Mouse (Mus musculus): ENCODE data around the gene Peak1. TPM values are rescaled to one million over a fixed set of nuclear protein-coding genes. Genes with fewer than 3 reads are reported as not detected.

Gene Peak1
- polyA plus RNA-seq, 1 experiment from 2014 or later: 7.7 TPM

GRCm38 (mm10) chr9:56415935-56416607 lies 1.8 kb downstream of the Peak1 start:
- no peak for DNase-seq (ENCODE audit: low spot score)

GRCm38 (mm10) chr9:56415393-56415792 lies 2.5 kb downstream of the Peak1 start:
- no peak for DNase-seq (ENCODE audit: low spot score)

- no peak for DNase-seq (ENCODE audit: low spot score)
Measured at GRCm38 (mm10) chr9:56414322-56414721, 3.5 kb downstream of the Peak1 start.

GRCm38 (mm10) chr9:56412716-56413115 lies 5.2 kb downstream of the Peak1 start:
- DNase-seq (ENCODE audit: low spot score): no peak

- no peak for DNase-seq (ENCODE audit: low spot score)
Measured at GRCm38 (mm10) chr9:56409928-56410327, 7.9 kb downstream of the Peak1 start.

- no peak for DNase-seq (ENCODE audit: low spot score)
Measured at GRCm38 (mm10) chr9:56404619-56405018, 13.2 kb downstream of the Peak1 start.

- DNase-seq (ENCODE audit: low spot score): no peak
Measured at GRCm38 (mm10) chr9:56396306-56396705, 21.6 kb downstream of the Peak1 start.

- DNase-seq (ENCODE audit: low spot score): no peak
Measured at GRCm38 (mm10) chr9:56392857-56393256, 25.0 kb downstream of the Peak1 start.

- DNase-seq (ENCODE audit: low spot score): no peak
Measured at GRCm38 (mm10) chr9:56382786-56383185, 35.1 kb downstream of the Peak1 start.

- no peak for DNase-seq (ENCODE audit: low spot score)
Measured at GRCm38 (mm10) chr9:56374401-56374800, 43.5 kb downstream of the Peak1 start.

GRCm38 (mm10) chr9:56370710-56371109 lies 47.2 kb downstream of the Peak1 start:
- no peak for DNase-seq (ENCODE audit: low spot score)

- DNase-seq (ENCODE audit: low spot score): no peak
Measured at GRCm38 (mm10) chr9:56368814-56369213, 49.1 kb downstream of the Peak1 start.

- no peak for DNase-seq (ENCODE audit: low spot score)
Measured at GRCm38 (mm10) chr9:56363306-56363705, 54.6 kb downstream of the Peak1 start.

- DNase-seq (ENCODE audit: low spot score): no peak
Measured at GRCm38 (mm10) chr9:56359261-56359660, 58.6 kb downstream of the Peak1 start.

GRCm38 (mm10) chr9:56355186-56355585 lies 62.7 kb downstream of the Peak1 start:
- no peak for DNase-seq (ENCODE audit: low spot score)

GRCm38 (mm10) chr9:56346321-56346720 lies 71.5 kb downstream of the Peak1 start:
- no peak for DNase-seq (ENCODE audit: low spot score)

GRCm38 (mm10) chr9:56339426-56340195 lies 78.3 kb downstream of the Peak1 start:
- DNase-seq (ENCODE audit: low spot score): no peak

GRCm38 (mm10) chr9:56334363-56334762 lies 83.5 kb downstream of the Peak1 start:
- no peak for DNase-seq (ENCODE audit: low spot score)

GRCm38 (mm10) chr9:56332774-56333173 lies 85.1 kb downstream of the Peak1 start:
- no peak for DNase-seq (ENCODE audit: low spot score)

- no peak for DNase-seq (ENCODE audit: low spot score)
Measured at GRCm38 (mm10) chr9:56326511-56327005, 91.3 kb downstream of the Peak1 start.

- peak; percentile 52 for DNase-seq (ENCODE audit: low spot score)
Measured at GRCm38 (mm10) chr9:56325725-56326124, 92.1 kb downstream of the Peak1 start.

GRCm38 (mm10) chr9:56324576-56325355 lies 93.1 kb downstream of the Peak1 start:
- peak; percentile 7 for DNase-seq (ENCODE audit: low spot score)

Measured in thymus, postnatal 0 days (tissue).